Mouse (Mus musculus) brain, embryonic 14.5 days (tissue): ENCODE data around the gene Emc1.

Source experiments
- CTCF ChIP-seq: fragments of 200-500 bp; IDR thresholded peaks from 2 replicates; pipeline ENCODE4 v1.5.1; 2012; ENCODE audit warnings: inconsistent platforms, mild to moderate bottlenecking, moderate library complexity, borderline replicate concordance; ENCODE audit not compliant: insufficient read depth, insufficient read length; ENCODE audit errors: extremely low read depth
- POLR2A ChIP-seq: fragments of 200-500 bp; IDR thresholded peaks from 2 replicates; pipeline ENCODE4 v1.6.1; 2012; ENCODE audit warnings: mild to moderate bottlenecking, inconsistent platforms, borderline replicate concordance; ENCODE audit not compliant: poor library complexity, insufficient read depth, insufficient read length, severe bottlenecking; ENCODE audit errors: extremely low read depth

DNA sequence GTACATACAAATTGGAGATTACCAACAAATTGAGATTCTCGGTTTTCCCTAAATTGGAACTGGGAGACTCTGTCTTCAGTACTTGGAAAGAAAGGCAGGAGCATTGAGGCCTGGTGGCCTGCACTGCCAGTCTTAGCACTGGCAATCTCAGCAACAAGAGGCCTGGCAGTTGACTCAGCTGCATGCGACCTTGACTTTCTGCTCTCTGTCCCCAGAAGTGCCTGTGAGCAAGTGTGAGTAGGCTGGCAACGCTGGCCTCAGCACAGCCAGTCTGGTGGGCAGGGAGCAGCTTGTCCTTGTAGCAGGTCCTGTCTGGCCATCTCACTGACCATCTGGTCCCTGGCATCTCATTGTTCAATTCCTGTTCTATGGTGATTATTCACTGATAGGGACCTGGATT is 59.0 kb downstream of the Emc1 start:
- TF ChIP-seq CTCF, result no peak
- no peak for TF ChIP-seq POLR2A
